Mouse (Mus musculus) layer of hippocampus, adult 9-11 months (tissue): Measurements from ENCODE around the gene Sap30bp.

ENCODE experiments used
- DNase-seq: peaks from one replicate; pipeline ENCODE4 v3.0.0; 2022

Sap30bp gene

DNA sequence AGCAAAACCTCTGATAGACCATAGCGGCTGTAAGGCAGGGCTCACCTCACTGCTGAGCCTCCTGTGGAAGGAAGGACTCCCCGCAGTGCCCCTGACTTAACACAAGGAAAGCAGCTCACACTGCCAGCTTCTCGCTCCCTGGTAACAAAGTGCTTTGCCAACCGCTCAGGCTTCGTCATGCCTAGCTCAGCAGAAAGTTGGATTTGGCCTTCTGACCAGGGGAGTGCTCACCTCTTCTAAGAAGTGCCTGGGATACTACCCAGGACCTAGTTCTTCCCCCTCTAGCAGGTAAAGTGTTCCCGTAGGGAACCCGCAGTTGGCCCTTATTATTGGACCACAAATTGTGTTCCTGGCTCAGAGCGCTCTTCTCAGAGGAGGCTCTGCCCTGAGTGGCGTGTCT is 25.9 kb downstream of the Sap30bp start:
- no peak for DNase-seq

DNA sequence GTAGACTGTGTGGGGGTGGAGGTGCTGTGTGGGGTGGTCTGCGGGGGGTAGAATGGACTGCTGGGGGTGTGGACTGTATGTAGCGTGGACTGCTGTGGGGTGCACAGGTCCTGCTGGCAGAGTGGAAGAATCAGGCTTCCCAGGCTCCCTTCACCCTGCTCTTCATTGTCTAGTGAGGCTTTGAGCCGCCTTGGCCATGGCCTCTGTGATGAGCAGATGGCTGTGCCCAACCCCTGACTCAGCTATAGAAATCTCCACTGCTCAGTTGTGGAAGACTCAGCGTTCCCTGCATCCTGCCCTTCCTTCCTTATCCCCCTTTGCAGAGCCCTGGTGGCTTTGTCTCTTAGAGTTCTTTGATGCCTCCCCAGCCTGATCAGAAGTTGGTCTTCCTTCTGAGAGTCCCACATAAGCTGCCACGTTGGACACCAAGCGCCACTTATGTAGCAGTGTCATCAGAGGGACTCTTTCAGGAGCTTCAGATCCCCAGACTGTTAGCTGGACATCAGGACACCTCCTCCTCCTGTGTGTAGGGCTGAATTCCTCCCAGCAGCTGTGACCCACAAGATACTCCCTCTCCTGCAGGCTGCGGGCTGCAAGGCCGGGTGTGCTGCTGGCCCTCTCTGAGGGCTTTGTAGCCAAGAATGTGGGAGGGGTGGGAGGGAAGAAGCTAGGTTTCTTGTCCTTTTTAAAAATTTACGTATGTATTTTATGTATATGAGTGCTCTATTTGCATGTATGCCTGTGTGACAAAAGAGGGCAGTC is 29.8 kb downstream of the Sap30bp start:
- DNase-seq: no peak

GRCm38 (mm10) chr11:115964977-115965604 is 32.0 kb downstream of the Sap30bp start:
- no peak for DNase-seq

DNA sequence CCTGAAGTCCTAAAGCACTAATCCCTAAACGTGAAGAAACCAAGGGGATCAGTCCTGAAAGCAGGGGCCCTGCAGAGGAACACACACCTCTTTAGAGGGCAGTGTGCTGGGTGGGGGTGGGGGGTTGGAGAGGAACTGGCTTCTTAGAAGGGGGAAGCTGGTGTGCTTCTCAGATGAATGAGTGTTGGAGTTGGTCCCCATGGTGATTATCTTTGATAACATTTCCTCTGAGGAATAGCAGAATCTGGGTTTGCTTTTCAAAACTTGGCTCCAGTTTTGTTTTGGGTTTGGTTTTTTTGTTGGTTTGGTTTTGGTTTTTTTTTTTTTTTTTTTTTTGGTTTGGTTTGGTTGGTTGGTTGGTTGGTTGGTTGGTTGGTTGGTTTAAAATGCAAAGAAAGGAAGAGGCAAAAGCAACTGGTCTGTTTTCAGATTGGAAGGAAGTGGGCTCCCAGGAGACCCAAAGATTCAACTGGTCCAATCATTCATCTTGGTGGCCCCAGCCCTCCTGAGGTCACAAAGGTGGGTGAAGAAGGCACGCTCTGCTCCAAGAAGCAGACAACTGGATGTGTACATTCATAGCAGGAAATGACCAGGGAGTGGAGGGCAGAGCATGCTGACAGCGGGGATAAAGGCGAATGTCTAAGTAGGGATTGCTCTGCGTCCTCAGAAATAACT is 35.8 kb downstream of the Sap30bp start:
- DNase-seq: no peak

DNA sequence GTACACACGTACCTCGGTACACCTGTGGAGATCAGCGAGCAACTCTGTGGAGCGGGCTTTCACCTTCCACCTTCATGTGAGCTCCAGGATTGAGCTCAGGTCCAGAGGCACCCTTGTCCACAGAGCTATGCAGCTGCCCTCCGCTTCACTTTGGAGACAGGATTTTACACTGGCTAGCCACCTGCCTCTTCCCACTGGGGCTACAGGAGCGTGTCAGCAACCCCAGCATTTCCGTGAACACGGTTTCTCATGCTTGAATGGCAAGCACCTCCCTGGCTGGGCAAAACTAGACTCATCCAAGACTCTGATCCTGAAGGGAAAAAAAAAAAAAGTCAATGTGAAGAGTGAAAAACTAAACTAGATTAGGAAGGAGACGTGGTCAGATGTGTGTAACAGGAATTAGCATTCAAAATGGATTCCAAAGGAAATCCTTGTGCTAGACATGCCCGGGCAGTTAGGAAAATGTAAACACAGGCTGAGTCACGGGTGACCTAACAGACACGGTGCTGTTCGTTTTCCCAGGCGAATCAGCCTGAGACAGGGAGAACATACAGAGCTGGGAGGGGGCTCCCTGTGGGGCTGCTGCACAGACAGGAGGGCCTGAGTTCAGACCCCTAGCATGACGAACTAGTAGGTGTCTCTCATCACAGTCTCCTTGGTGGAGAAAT is 37.1 kb downstream of the Sap30bp start:
- DNase-seq: no peak

- no peak for DNase-seq
Measured at GRCm38 (mm10) chr11:115971016-115971415, 37.9 kb downstream of the Sap30bp start.

DNA sequence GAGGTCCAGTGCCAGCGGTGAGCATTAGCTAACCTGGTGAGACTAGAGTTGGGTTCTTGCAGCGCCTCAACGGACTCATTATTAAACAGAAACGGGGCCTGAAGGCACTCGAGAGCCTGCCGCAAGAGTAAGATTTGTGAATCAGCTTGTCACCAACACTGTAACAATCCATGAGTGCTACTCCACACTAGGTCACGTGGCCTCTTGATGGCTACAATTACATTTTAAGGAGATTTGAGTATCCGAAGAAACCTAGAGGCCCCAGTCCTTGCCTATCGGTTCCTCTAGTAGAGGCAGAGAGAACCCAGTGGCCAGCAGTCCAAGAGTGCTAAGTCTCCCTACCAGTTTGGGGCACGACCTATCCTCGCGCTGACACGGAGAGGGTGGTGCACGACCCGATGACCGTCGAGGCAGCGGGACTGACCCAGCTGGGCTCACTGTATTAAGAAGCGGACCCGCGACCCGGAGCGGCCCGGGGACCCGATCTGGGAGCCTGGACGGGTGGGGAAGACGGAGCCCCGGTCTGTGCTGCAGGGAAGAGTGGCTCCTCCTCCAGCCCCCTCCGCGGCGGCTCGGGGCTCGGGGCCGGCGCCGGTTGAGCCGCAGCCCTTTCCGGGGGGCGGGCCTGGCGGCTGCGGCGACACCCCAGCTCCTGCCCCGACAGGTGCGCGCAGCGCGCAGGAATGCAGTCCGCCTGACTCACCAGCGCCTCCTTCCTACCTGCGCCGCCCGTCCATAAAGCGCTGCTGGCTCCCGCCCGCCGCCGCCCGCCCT is 41.4 kb downstream of the Sap30bp start, which contains the start of gene Itgb4:
Itgb4 (plus strand) TSS at position 401 of the 774 bp plus-strand sequence.
- DNase-seq: no peak

DNA sequence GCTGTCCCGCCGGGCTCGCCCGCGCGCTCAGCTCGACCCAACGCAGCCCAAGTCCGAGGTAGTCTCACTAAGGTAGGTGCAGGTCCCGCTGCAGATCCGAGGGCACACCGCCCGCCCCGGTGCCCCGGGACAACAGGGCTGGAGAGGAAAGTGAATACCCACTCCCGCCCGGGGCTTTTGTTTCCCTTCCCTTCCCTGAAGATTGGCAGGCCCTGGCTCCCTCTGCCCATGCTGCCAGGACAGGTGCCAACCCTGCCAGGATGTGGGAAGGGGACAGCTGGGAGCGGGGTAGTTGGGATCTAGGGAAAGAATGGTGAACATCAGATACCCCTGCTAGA is 42.0 kb downstream of the Sap30bp start:
- DNase-seq: no peak

- no peak for DNase-seq
Measured at GRCm38 (mm10) chr11:115975544-115975943, 42.5 kb downstream of the Sap30bp start.

DNA sequence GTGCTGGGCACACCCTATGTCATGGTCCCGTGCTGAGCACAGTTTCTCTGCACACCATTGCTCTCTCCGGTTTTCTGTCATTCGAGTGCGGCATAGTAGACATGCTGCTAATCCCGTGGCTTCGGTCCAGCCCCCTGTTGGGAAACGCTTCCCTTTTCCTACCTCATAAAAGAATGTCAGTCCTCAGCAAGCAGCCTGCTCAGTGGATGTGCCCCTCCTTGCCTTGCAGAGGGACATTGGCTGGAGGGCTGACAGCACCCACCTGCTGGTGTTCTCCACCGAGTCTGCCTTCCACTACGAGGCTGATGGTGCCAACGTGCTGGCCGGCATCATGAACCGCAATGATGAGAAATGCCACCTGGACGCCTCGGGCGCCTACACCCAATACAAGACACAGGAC is 49.4 kb downstream of the Sap30bp start:
- DNase-seq: no peak

GRCm38 (mm10) chr11:115983291-115983690 is 50.2 kb downstream of the Sap30bp start:
- DNase-seq: no peak

DNA sequence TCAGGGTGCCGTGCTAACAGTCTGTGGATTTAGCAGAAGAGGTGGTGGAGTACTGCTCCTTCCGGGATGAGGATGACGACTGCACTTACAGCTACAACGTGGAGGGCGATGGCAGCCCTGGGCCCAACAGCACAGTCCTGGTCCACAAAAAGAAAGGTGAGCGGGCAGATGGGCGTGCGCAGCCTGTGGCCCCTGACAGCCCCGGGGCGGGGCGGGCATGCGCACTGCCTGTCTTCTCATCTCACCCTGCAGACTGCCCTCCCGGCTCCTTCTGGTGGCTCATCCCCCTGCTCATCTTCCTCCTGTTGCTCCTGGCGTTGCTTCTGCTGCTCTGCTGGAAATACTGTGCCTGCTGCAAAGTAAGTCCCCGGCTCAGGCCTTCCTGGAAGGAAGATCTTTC is 56.6 kb downstream of the Sap30bp start:
- DNase-seq: no peak

- DNase-seq: peak; percentile 78
Measured at GRCm38 (mm10) chr11:115992098-115992497, 59.0 kb downstream of the Sap30bp start.

- no peak for DNase-seq
Measured at GRCm38 (mm10) chr11:115995256-115995655, 62.2 kb downstream of the Sap30bp start.

DNA sequence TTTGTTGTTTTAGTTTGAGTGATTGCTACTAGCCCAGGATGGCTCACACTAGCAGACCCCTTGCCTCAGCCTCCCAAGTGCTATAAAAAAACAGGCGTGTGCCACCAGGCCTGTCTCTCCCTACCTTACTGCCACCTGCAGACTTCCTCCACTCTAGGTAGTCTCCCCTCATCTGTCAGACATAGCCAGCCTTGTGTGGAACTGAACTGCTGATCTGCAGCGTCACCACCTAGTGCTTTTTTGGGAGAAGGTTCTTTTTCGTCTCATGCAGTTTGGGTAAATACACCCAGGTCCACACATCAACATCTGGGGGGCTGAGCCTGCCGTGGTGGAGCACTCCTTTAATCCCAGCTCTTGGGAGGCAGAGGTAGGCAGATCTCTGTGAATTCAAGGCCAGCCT is 64.0 kb downstream of the Sap30bp start:
- no peak for DNase-seq

DNA sequence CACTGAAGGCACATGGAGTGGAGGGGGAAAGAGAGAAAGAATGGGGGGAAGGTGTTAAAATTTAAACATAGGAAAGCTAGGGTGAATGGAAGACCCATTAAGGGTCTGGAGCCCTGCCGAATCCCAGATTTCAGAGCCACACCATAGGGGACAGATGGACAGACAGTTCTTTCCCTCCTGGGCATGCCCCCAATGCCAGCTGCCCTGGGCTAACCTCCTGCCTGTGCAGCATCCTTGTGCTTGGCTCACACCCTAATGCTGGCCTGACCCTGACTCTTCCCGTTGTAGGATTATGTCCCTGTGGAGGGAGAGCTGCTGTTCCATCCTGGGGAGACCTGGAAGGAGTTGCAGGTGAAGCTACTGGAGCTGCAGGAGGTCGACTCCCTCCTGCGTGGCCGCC is 64.6 kb downstream of the Sap30bp start:
- no peak for DNase-seq

DNA sequence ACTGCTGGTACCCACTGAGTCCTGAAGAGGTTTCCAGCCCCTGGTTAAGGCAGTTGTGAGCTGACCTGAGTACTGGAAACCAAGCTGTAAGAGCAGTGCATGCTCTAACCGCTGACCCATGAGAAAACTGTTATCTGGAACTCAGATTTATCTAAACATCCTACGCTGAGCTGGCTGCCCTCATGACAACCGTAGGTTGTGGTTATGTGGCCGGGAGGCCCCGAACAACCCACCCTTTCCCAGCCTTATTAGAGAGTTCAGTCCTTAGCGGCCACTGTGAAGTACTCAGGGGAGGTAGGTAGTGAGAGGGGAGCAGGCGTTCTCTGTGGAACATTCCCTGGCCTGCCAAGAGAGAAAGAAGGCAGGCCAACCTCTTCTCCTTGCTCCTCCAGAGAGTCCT is 65.9 kb downstream of the Sap30bp start:
- DNase-seq: no peak

DNA sequence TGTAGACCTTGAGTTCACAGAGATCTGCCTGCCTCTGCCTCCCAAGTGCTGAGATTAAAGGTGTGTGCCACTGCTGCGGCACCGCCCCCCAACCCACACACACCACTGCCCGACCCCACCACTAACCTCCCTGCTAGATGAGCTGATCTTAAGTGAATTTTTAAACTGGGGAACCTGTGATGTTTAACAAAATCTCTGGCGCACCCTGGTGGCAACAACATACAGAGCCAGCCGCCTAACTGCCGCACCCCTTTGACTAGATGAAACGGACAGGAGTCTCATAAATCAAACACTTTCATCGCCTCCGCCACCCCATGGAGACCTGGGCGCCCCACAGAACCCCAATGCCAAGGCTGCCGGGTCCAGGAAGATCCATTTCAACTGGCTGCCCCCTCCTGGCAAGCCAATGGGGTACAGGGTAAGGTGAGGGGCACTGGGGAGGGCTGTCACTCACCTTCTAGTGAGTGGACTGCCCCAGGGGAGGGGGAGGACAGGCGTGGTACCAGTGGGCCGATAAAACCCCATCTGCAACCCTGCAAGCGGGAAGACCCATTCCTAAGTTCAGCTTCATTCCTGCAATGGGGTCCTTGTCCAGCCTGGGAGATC is 66.6 kb downstream of the Sap30bp start:
- peak; percentile 60 for DNase-seq

GRCm38 (mm10) chr11:116000607-116001006 is 67.5 kb downstream of the Sap30bp start:
- no peak for DNase-seq

- DNase-seq: no peak
Measured at GRCm38 (mm10) chr11:116001725-116002124, 68.6 kb downstream of the Sap30bp start.

- no peak for DNase-seq
Measured at GRCm38 (mm10) chr11:116002894-116003293, 69.8 kb downstream of the Sap30bp start.

DNA sequence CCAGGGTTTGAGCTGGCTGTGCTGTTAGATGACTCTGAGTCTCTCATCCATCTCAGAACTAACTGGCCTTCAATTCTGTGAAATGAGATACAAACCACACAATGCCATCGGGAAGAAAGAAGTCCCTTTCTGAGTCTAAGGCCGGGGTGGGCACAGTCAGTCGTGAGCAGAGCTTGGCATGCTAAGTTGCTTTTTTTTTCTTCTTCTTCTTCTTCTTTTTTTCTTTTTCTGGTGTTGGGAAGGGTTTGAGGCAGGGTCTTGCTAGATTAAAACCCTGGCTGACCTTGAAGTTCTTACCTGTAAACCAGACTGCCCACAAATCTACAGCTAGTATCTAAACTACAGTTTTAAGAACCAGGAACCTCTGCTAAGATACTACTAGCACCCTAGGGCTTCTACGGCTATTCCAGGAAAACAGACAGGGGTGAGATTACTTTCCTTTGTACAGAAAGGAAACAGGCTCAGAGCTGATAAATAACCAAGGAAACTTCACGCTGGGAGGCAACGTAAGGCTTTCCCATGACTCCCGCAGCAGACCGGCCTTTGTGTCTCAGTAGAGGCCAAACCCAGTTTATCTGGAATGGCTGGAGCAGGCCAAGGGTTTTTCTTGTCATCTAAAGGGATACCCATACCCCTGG is 71.2 kb downstream of the Sap30bp start:
- no peak for DNase-seq
